Mouse (Mus musculus) liver, postnatal 0 days (tissue): ENCODE measurements around the gene Dok4.

Experiments used
- CTCF ChIP-seq: sonication (generic); IDR thresholded peaks from 2 replicates; pipeline ENCODE4 v1.5.1; 2016; ENCODE audit warnings: antibody characterized with exemption, low read depth
- EP300 ChIP-seq: IDR thresholded peaks from 2 replicates; pipeline ENCODE4 v1.6.1; 2016; ENCODE audit warnings: antibody characterized with exemption, low read depth, mild to moderate bottlenecking

DNA sequence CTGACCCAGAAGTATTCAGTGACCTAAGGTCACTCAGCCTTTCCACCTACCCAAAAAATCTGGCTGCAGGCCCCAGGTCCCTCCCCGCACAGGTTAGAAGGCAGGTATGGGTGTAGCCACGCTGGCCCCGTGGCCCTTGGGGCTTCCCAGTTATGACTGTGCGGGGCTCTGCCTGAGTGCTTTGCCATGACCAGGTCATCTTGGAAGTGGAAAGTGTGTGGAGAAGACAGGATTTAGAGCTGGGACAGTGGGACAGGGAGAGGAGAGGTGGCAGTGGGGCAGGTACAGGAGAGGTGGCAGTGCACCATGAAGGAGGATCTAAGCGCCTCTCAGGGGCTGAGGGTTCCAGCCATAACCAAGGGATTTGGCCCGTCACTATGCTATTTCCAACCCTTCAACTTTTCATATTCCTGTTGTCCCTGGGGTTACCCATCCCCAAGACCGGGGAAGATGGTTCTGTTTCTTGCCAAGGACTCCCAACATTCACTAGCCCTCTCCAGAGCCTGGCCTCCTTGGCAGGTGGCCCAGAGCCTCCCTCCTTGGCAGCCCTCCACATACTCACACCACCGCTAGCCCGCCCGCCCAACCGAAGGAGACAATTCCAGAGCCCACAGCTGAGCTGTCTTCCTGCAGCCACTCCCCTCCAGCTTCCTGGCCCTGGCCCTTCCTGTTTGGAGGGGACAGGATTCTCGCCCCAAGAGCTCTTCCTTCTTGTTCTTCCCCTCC, 28.5 kb upstream of the Dok4 start:
- TF ChIP-seq CTCF (no peak), EP300 (no peak)
